Mouse (Mus musculus) adrenal gland (tissue): ENCODE results near the gene Abcg5.

ENCODE experiments used
- intact Hi-C: fragments of 180-260 bp; cut with DNase I; formaldehyde crosslinking; loops from one replicate; pipeline ENCODE4 v1.15.1; 2025
- long read RNA-seq, 2 experiments: library from polyadenylated mRNA; unstranded; transcript quantifications; one replicate each; pipeline ENCODE4 v2.0.0; 2020; ENCODE audit warnings: borderline replicate concordance in 1 of 2; ENCODE audit not compliant: insufficient replicate concordance in 1 of 2

The Abcg5 gene
- long read RNA-seq, experiment 1 = 0 reads
- long read RNA-seq, experiment 2 = 0 reads

- intact Hi-C loops = no loop called here
Observed at GRCm38 (mm10) chr17:84682734-84683717, at the start of gene Abcg5. Abcg5 (minus strand) TSS chr17:84683011.

- intact Hi-C loops = no loop called here
Observed at GRCm38 (mm10) chr17:84732612-84733011, 49.8 kb upstream of the Abcg5 start.

GRCm38 (mm10) chr17:84731361-84731760, 48.5 kb upstream of the Abcg5 start:
- intact Hi-C loops = no loop called here

- intact Hi-C loops = no loop called here
Observed at GRCm38 (mm10) chr17:84729140-84729539, 46.3 kb upstream of the Abcg5 start.

GRCm38 (mm10) chr17:84728201-84728911, 45.5 kb upstream of the Abcg5 start:
- intact Hi-C loops = no loop called here

GRCm38 (mm10) chr17:84725163-84725562, 42.4 kb upstream of the Abcg5 start:
- intact Hi-C loops = no loop called here

GRCm38 (mm10) chr17:84724028-84724427, 41.2 kb upstream of the Abcg5 start:
- intact Hi-C loops = no loop called here

- intact Hi-C loops = no loop called here
Observed at GRCm38 (mm10) chr17:84719105-84719504, 36.3 kb upstream of the Abcg5 start.

GRCm38 (mm10) chr17:84717416-84717815, 34.6 kb upstream of the Abcg5 start:
- intact Hi-C loops = no loop called here

- intact Hi-C loops = no loop called here
Observed at GRCm38 (mm10) chr17:84716252-84716872, 33.6 kb upstream of the Abcg5 start.

- intact Hi-C loops = no loop called here
Observed at GRCm38 (mm10) chr17:84714930-84715329, 32.1 kb upstream of the Abcg5 start.

- intact Hi-C loops = no loop called here
Observed at GRCm38 (mm10) chr17:84713563-84714164, 30.9 kb upstream of the Abcg5 start.

GRCm38 (mm10) chr17:84709403-84709851, 26.6 kb upstream of the Abcg5 start:
- intact Hi-C loops = no loop called here

- intact Hi-C loops = no loop called here
Observed at GRCm38 (mm10) chr17:84708818-84709217, 26.0 kb upstream of the Abcg5 start.

- intact Hi-C loops = no loop called here
Observed at GRCm38 (mm10) chr17:84707407-84707806, 24.6 kb upstream of the Abcg5 start.

GRCm38 (mm10) chr17:84698727-84699126, 15.9 kb upstream of the Abcg5 start:
- intact Hi-C loops = no loop called here

- intact Hi-C loops = no loop called here
Observed at GRCm38 (mm10) chr17:84696537-84696936, 13.7 kb upstream of the Abcg5 start.

- intact Hi-C loops = no loop called here
Observed at GRCm38 (mm10) chr17:84693741-84694140, 10.9 kb upstream of the Abcg5 start.

- intact Hi-C loops = no loop called here
Observed at GRCm38 (mm10) chr17:84690111-84690510, 7.3 kb upstream of the Abcg5 start.

GRCm38 (mm10) chr17:84689316-84689715, 6.5 kb upstream of the Abcg5 start:
- intact Hi-C loops = no loop called here

GRCm38 (mm10) chr17:84688834-84689233, 6.0 kb upstream of the Abcg5 start:
- intact Hi-C loops = no loop called here
